Mouse (Mus musculus) kidney, postnatal 25 days (tissue): ENCODE data around the gene Vav2.

Experiments used
- DNase-seq, 2 experiments: peaks; one replicate each; pipeline ENCODE4 v3.0.0; 2021; ENCODE audit warnings: mixed read lengths in 2 of 2

The Vav2 gene

GRCm38 (mm10) chr2:27441767-27442707, 15.2 kb upstream of the Vav2 start, which contains the start of gene Brd3os:
Gene Brd3os (plus strand): TSS chr2:27442324.
- DNase-seq = peak; percentile 99

GRCm38 (mm10) chr2:27438281-27438680, 11.4 kb upstream of the Vav2 start:
- DNase-seq = no peak

- no peak for DNase-seq
Observed at GRCm38 (mm10) chr2:27437876-27438275, 11.0 kb upstream of the Vav2 start.

GRCm38 (mm10) chr2:27432599-27432998, 5.8 kb upstream of the Vav2 start:
- DNase-seq = no peak

GRCm38 (mm10) chr2:27430621-27431020, 3.8 kb upstream of the Vav2 start:
- DNase-seq = no peak

GRCm38 (mm10) chr2:27428071-27428470, 1.2 kb upstream of the Vav2 start:
- DNase-seq = peak; percentile 83 to 87

GRCm38 (mm10) chr2:27426406-27426854, 403 bp downstream of the Vav2 start:
- DNase-seq = peak; percentile 75 to 89

GRCm38 (mm10) chr2:27425751-27426405, 955 bp downstream of the Vav2 start:
- DNase-seq = peak; percentile 23 to 61

- DNase-seq = peak; percentile 44 to 62
Observed at GRCm38 (mm10) chr2:27425161-27425611, 1.6 kb downstream of the Vav2 start.

- DNase-seq = peak; percentile 48 to 78
Observed at GRCm38 (mm10) chr2:27423596-27423995, 3.2 kb downstream of the Vav2 start.

GRCm38 (mm10) chr2:27421293-27422068, 5.4 kb downstream of the Vav2 start:
- DNase-seq = peak; percentile 47 to 68

- peak; percentile 50 to 55 for DNase-seq
Observed at GRCm38 (mm10) chr2:27418577-27419070, 8.2 kb downstream of the Vav2 start.

GRCm38 (mm10) chr2:27417648-27418153, 9.1 kb downstream of the Vav2 start:
- DNase-seq = peak in 1 of 2 experiments; percentile 23

GRCm38 (mm10) chr2:27416425-27416824, 10.4 kb downstream of the Vav2 start:
- peak in 1 of 2 experiments; percentile 30 for DNase-seq

GRCm38 (mm10) chr2:27415060-27415783, 11.6 kb downstream of the Vav2 start:
- peak in 1 of 2 experiments; percentile 27 for DNase-seq

GRCm38 (mm10) chr2:27413936-27414657, 12.7 kb downstream of the Vav2 start:
- DNase-seq = peak in 1 of 2 experiments; percentile 35

- DNase-seq = no peak
Observed at GRCm38 (mm10) chr2:27413582-27413935, 13.3 kb downstream of the Vav2 start.

GRCm38 (mm10) chr2:27412245-27412800, 14.5 kb downstream of the Vav2 start:
- peak in 1 of 2 experiments; percentile 26 for DNase-seq

- DNase-seq = peak; percentile 55 to 71
Observed at GRCm38 (mm10) chr2:27411688-27412174, 15.1 kb downstream of the Vav2 start.

GRCm38 (mm10) chr2:27410518-27411140, 16.2 kb downstream of the Vav2 start:
- DNase-seq = peak in 1 of 2 experiments; percentile 35
